31 mouse cellular contexts compared by ENCODE assay signal in the genomic region with DNA sequence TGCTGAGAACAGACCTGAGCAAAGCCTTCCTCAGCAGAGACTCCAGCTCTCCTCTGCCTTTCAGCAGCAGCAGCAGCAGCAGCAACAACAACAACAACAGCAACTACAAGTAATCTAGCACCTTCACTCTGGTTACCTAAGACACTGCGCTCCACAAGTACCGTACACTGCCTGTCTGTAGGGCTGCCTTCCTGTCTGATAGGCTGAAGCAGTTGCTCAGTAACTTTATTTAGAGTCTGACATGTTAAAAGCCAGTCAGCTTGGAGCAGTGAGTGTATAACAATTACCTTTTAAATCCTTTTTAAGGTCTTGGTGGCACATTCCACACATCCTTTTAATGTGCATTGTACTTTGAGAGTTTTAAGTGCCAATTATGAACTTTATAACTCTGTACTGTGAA. TPM values are rescaled to one million over a fixed set of nuclear protein-coding genes. Genes with fewer than 3 reads are reported as not detected.
DNase-seq lines count a peak whose midpoint lies in the region; TF ChIP-seq lines count a peak whose summit lies in the region.
"Had no signal": no experiment of that assay in that cellular context is flagged by ENCODE, and none has a peak within 500 bp of the region (broad histone marks: within the 10 kb centered on the region; RNA-seq: fewer than 3 reads in every experiment).

No protein-coding gene starts in this region.

- peaks cover 18% of the 10 kb centered on the region for H3K79me2 ChIP-seq in CH12.LX (replicated peaks; ENCODE audit: control insufficient read depth, extremely low read depth, insufficient read depth, poor library complexity, severe bottlenecking)

- no peak overlapping the region for H3K9ac ChIP-seq in CH12.LX (ENCODE audit: insufficient read depth, low read depth)
- H3K9ac ChIP-seq: embryonic facial prominence, embryonic 13.5 days; embryonic facial prominence, embryonic 15.5 days; forebrain, embryonic 12.5 days had no signal

- dilution Hi-C loops in CH12.LX (cut with MboI; ENCODE audit: extremely low pct_ligation_motif_present, extremely low pct_unique_long_range_greater_than_20kb, low sequenced_read_pairs), result no loop called here

- no peaks in the 10 kb centered on the region for H3K27me3 ChIP-seq in heart, embryonic 10.5 days (ENCODE audit: insufficient read depth, poor library complexity, severe bottlenecking)
- no peaks in the 10 kb centered on the region for H3K27me3 ChIP-seq in CH12.LX (replicated peaks)
- H3K27me3 ChIP-seq: embryonic facial prominence, embryonic 13.5 days; embryonic facial prominence, embryonic 15.5 days; forebrain, embryonic 12.5 days; Patski had no signal

- no peak for TF ChIP-seq CTCF in CH12.LX (conservative IDR thresholded peaks at IDR 0.05 in 1 of 2, IDR thresholded peaks at IDR 0.05 in 1 of 2; ENCODE audit: low read depth in 2 of 2, low read length in 2 of 2)

- TF ChIP-seq EP300 in CH12.LX (IDR thresholded peaks at IDR 0.05; ENCODE audit: low read length), result no peak

- no peak overlapping the region for H3K27ac ChIP-seq in heart, embryonic 10.5 days
- H3K27ac ChIP-seq in CH12.LX (ENCODE audit: insufficient read depth, low read depth), result peak overlapping the region; percentile 53
- H3K27ac ChIP-seq: embryonic facial prominence, embryonic 13.5 days; embryonic facial prominence, embryonic 15.5 days; forebrain, embryonic 10.5 days; forebrain, embryonic 12.5 days had no signal

- 95% methylated on average over 2 of the region's 2 CpGs for WGBS in heart, embryonic 10.5 days

- H3K9me3 ChIP-seq in heart, embryonic 10.5 days, result no peaks in the 10 kb centered on the region
- no peaks in the 10 kb centered on the region for H3K9me3 ChIP-seq in CH12.LX (replicated peaks; ENCODE audit: low read length)
- H3K9me3 ChIP-seq: embryonic facial prominence, embryonic 13.5 days; embryonic facial prominence, embryonic 15.5 days; forebrain, embryonic 10.5 days; forebrain, embryonic 12.5 days had no signal

- no peak for TF ChIP-seq POLR2A in CH12.LX (IDR thresholded peaks at IDR 0.05; ENCODE audit: low read depth, low read length)

- H3K36me3 ChIP-seq in heart, embryonic 10.5 days, result peaks cover 84% of the 10 kb centered on the region
- H3K36me3 ChIP-seq in CH12.LX (replicated peaks in 1 of 2; ENCODE audit: control insufficient read depth in 1 of 2, insufficient read depth in 1 of 2, low read length in 1 of 2), result peaks cover 47 to 71% of the 10 kb centered on the region in 2 experiments

- H3K4me3 ChIP-seq in heart, embryonic 10.5 days, result no peak overlapping the region
- H3K4me3 ChIP-seq in CH12.LX (replicated peaks in 1 of 3; ENCODE audit: low read depth in 2 of 3, low read length in 2 of 3, poor library complexity in 1 of 3), result no peak overlapping the region
- H3K4me3 ChIP-seq: embryonic facial prominence, embryonic 13.5 days; embryonic facial prominence, embryonic 15.5 days; erythroblast, embryonic 14.5 days; forebrain, embryonic 10.5 days; forebrain, embryonic 12.5 days had no signal

- in situ Hi-C loops in CH12.LX (cut with MboI; ENCODE audit: low pct_ligation_motif_present, low pct_unique_long_range_greater_than_20kb, low sequenced_read_pairs), result no loop called here

- no peaks in the 10 kb centered on the region for H3K4me1 ChIP-seq in heart, embryonic 10.5 days
- H3K4me1 ChIP-seq in CH12.LX (ENCODE audit: control insufficient read depth in 1 of 2, insufficient read depth in 2 of 2), result peaks cover 26 to 91% of the 10 kb centered on the region in 2 experiments
- H3K4me1 ChIP-seq: embryonic facial prominence, embryonic 15.5 days; forebrain, embryonic 10.5 days; forebrain, embryonic 12.5 days had no signal

- TF ChIP-seq RAD21 in CH12.LX (IDR thresholded peaks at IDR 0.05; ENCODE audit: low read depth, low read length), result no peak

- peak; percentile 17 for DNase-seq in heart, adult 11 months
- DNase-seq in heart, embryonic 10.5 days (ENCODE audit: low spot score), result no peak
- DNase-seq in CH12.LX (ENCODE audit: extremely low read depth), result no peak
- peak; percentile 52 for DNase-seq in induced T-regulatory cell, adult 2 months (ENCODE audit: low read depth)
- DNase-seq in adrenal gland, postnatal 36 days, result no peak
- no peak for DNase-seq in embryo, embryonic 11 days
- no peak for DNase-seq in gastrocnemius, adult 8-10 months (ENCODE audit: low spot score in 2 of 2)
- DNase-seq: adrenal gland, adult 8-10 months; adrenal gland, postnatal 14 days; B cell, adult 2 months; cerebellum, adult 11 months; cerebellum, adult 18-20 months; cerebellum, adult 8-10 months; cerebellum, adult 9-11 months; cerebellum, postnatal 14 days; cerebellum, postnatal 36 days had no signal

- no peak overlapping the region for H3K4me2 ChIP-seq in CH12.LX (ENCODE audit: insufficient read depth, low read depth, poor library complexity, severe bottlenecking)
- H3K4me2 ChIP-seq: embryonic facial prominence, embryonic 13.5 days; embryonic facial prominence, embryonic 15.5 days; forebrain, embryonic 12.5 days had no signal

TF ChIP-seq in CH12.LX, 34 proteins besides CTCF, POLR2A, EP300 and RAD21:
- TF ChIP-seq JUN (IDR thresholded peaks at IDR 0.05; ENCODE audit: insufficient read depth, low read depth, low read length) (no peak), TCF12 (IDR thresholded peaks at IDR 0.05; ENCODE audit: low read depth, low read length) (no peak), ZKSCAN1 (IDR thresholded peaks at IDR 0.05; ENCODE audit: borderline replicate concordance, low read depth, low read length) (no peak), MXI1 (IDR thresholded peaks at IDR 0.05; ENCODE audit: low read depth, low read length) (no peak), NELFE (IDR thresholded peaks at IDR 0.05; ENCODE audit: low read depth, low read length) (no peak), MAZ (IDR thresholded peaks at IDR 0.05; ENCODE audit: low read depth, low read length) (no peak), ELF1 (IDR thresholded peaks at IDR 0.05; ENCODE audit: low read depth, low read length) (no peak), POLR2AphosphoS2 (IDR thresholded peaks at IDR 0.05; ENCODE audit: low read depth, low read length) (no peak), CHD2 (IDR thresholded peaks at IDR 0.05; ENCODE audit: low read length) (no peak), MAFK (IDR thresholded peaks at IDR 0.05; ENCODE audit: insufficient replicate concordance, low read length) (no peak), HCFC1 (IDR thresholded peaks at IDR 0.05; ENCODE audit: low read depth, low read length) (no peak), SIN3A (IDR thresholded peaks at IDR 0.05; ENCODE audit: low read length) (no peak), E2F4 (IDR thresholded peaks at IDR 0.05; ENCODE audit: insufficient replicate concordance, low read depth, low read length) (no peak), PAX5 (IDR thresholded peaks at IDR 0.05; ENCODE audit: low read length) (no peak)

RNA-seq across cellular contexts. Expression of a gene that starts 7.6 kb away (rescaled TPM):
- 120 and 156 TPM in 2 replicates for polyA plus RNA-seq in heart, embryonic 10.5 days (2016; fragmentation: Nextera tagmentation; extraction: Ambion mirVana)
- total RNA-seq in CH12.LX (2012; rRNA removed), result 124 and 153 TPM in 2 replicates
- total RNA-seq in CH12.LX (2014; rRNA removed), result 102 and 107 TPM in 2 replicates
- 230 and 238 TPM in 2 replicates for polyA plus RNA-seq in CH12.LX (2012; ENCODE audit: insufficient read length, low read depth)
- 10 to 100 TPM; 29.5 to 41.6 TPM for total RNA-seq in adrenal gland, postnatal 36 days (2021)
- 10 to 100 TPM in 2 of 4 experiments, 1 to 10 TPM in 2; 7.7 to 16.0 (median 10.2) TPM for total RNA-seq in gastrocnemius, adult 8-10 months (2022)

RNA-seq across cellular contexts. Expression of a gene that starts 7.8 kb away (rescaled TPM):
- 39.5 and 49.1 TPM in 2 replicates for polyA plus RNA-seq in heart, embryonic 10.5 days (2016; fragmentation: Nextera tagmentation; extraction: Ambion mirVana)
- total RNA-seq in CH12.LX (2012; rRNA removed) (48.0 and 48.1 TPM in 2 replicates), CH12.LX (2014; rRNA removed) (31.5 and 33.9 TPM in 2 replicates)
- polyA plus RNA-seq in CH12.LX (2012; ENCODE audit: insufficient read length, low read depth), result 52.0 and 63.7 TPM in 2 replicates
- 10 to 100 TPM; 41.1 to 50.1 TPM for total RNA-seq in adrenal gland, postnatal 36 days (2021)
- 1 to 10 TPM; 6.3 to 7.9 (median 7.3) TPM for total RNA-seq in gastrocnemius, adult 8-10 months (2022)
- polyA plus RNA-seq: erythroblast, embryonic 14.5 days had no signal

RNA-seq across cellular contexts. Expression of a gene that starts 13.4 kb away (rescaled TPM):
- polyA plus RNA-seq in heart, embryonic 10.5 days (2016; fragmentation: Nextera tagmentation; extraction: Ambion mirVana), result 0.63 TPM in 1 of 2 replicates, not detected in the other
- not detected in 2 replicates for total RNA-seq in CH12.LX (2012; rRNA removed)
- total RNA-seq in CH12.LX (2014; rRNA removed), result not detected in 2 replicates
- 0.61 TPM in 1 of 2 replicates, not detected in the other for polyA plus RNA-seq in CH12.LX (2012; ENCODE audit: insufficient read length, low read depth)
- not detected for total RNA-seq in adrenal gland, postnatal 36 days (2021)
- total RNA-seq in gastrocnemius, adult 8-10 months (2022), result not detected
- total RNA-seq: adrenal gland, adult 18-20 months; adrenal gland, adult 8-10 months; adrenal gland, postnatal 14 days; adrenal gland, postnatal 4 days; ES-E14 had no signal
- polyA plus RNA-seq: brain, embryonic 14.5 days; embryonic facial prominence, embryonic 13.5 days; embryonic facial prominence, embryonic 15.5 days; erythroblast, embryonic 14.5 days; forebrain, embryonic 14.5 days; forebrain, embryonic 16.5 days; frontal cortex, adult 2 months had no signal

RNA-seq across cellular contexts. Expression of a gene that starts 27.8 kb away (rescaled TPM):
- 1.2 and 1.9 TPM in 2 replicates for polyA plus RNA-seq in heart, embryonic 10.5 days (2016; fragmentation: Nextera tagmentation; extraction: Ambion mirVana)
- total RNA-seq in CH12.LX (2012; rRNA removed), result 0.08 and 0.13 TPM in 2 replicates
- 0.20 and 0.22 TPM in 2 replicates for total RNA-seq in CH12.LX (2014; rRNA removed)
- 0.23 TPM in 2 replicates for polyA plus RNA-seq in CH12.LX (2012; ENCODE audit: insufficient read length, low read depth)
- 10 to 100 TPM; 21.8 to 36.3 TPM for total RNA-seq in adrenal gland, postnatal 36 days (2021)
- total RNA-seq in gastrocnemius, adult 8-10 months (2022), result under 1 TPM; 0.05 to 0.29 (median 0.11) TPM
- total RNA-seq: common myeloid progenitor, adult 5-6 weeks had no signal
- polyA plus RNA-seq: activated CD4-positive, CD25-positive, alpha-beta regulatory T cell, adult 4 months; erythroblast, embryonic 14.5 days had no signal

RNA-seq across cellular contexts. Expression of a gene that starts 35.0 kb away (rescaled TPM):
- 77.3 and 91.8 TPM in 2 replicates for polyA plus RNA-seq in heart, embryonic 10.5 days (2016; fragmentation: Nextera tagmentation; extraction: Ambion mirVana)
- total RNA-seq in CH12.LX (2012; rRNA removed), result 34.1 and 36.6 TPM in 2 replicates
- 38.6 and 45.3 TPM in 2 replicates for total RNA-seq in CH12.LX (2014; rRNA removed)
- 66.3 and 69.5 TPM in 2 replicates for polyA plus RNA-seq in CH12.LX (2012; ENCODE audit: insufficient read length, low read depth)
- 10 to 100 TPM; 37.7 to 51.7 TPM for total RNA-seq in adrenal gland, postnatal 36 days (2021)
- total RNA-seq in gastrocnemius, adult 8-10 months (2022), result 10 to 100 TPM in 2 of 4 experiments, 1 to 10 TPM in 2; 9.0 to 13.8 (median 10.8) TPM

Comparison
In these comparisons a context has a peak if more than half of its experiments do, and no peak if none do; other contexts are left out.
1. DNase-seq: peak in heart, adult 11 months (single experiment) and induced T-regulatory cell, adult 2 months (single experiment); none in heart, embryonic 10.5 days (single experiment), CH12.LX (single experiment), adrenal gland, postnatal 36 days (0 of 2), embryo, embryonic 11 days (single experiment) and gastrocnemius, adult 8-10 months (0 of 2).